Mouse (Mus musculus) right cerebral cortex, postnatal 36 days (tissue): ENCODE data around the gene Paox.

Experiments
- DNase-seq, 2 experiments: peaks; one replicate each; pipeline ENCODE4 v3.0.0; 2022; ENCODE audit warnings: low spot score in 2 of 2, mixed read lengths in 1 of 2

Gene Paox

GRCm38 (mm10) chr7:140169386-140169785 is 53.8 kb downstream of the Paox start:
- no peak for DNase-seq

DNA sequence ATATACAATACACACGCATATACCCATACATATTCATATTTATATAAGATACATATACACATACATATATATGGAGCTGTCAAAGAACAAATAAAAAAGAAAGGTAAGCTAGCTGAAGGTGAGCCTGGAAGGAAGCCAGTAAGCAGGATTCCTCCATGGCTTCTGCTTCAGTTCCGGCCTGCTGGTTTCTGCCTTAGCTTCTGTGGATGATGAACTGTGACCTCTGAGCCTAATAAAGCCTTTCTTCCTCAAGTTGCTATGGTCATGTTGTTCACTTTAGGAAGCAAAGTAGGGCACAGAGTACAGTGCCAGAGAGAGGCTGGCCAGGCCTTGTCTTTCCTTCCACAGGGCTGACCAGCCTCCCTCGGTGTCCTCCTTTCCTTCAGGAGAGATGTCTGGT is 55.3 kb downstream of the Paox start:
- DNase-seq, result no peak

DNA sequence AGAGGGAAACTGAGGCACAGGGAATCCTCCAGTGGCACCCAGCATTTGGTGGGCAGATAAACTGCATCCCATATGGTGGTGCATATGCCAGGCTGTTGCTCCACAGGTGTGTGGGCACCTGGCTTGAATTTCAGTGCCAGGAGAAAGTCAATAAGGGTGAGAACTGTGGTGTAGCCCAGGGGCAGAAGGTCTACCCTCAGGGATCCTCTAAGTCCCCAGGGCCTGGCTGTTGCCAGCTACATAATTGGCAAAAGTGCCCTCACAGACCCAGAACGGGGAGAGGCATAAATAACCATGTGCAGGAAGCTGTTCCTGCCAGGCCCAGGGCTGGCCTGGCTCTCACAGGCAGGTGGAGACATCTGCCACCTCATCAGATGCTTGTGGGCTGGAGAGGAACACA is 57.3 kb downstream of the Paox start, which contains the start of gene Olfr523:
TSS of gene Olfr523 (plus strand) at position 282 of the 400 bp plus-strand sequence.
- no peak for DNase-seq

DNA sequence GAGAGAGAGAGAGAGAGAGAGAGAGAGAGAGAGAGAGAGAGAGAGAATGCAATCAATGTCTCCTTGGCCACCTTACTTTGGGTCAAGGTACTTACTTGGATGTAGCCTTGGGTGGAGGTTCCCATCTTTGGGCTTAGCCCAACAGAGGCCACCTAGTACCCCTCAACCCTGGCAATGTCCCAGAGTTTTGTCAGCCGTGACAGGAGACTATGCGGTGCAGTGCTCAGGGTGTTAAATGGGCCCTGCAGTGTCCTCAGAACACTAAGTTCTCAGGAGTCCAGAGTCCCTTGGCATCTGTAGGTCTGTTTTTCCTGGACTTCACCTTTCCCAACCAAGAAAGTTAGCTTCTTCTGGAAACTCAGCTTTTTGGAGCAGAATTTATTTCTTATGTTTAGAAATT is 63.6 kb downstream of the Paox start:
- DNase-seq, result no peak

DNA sequence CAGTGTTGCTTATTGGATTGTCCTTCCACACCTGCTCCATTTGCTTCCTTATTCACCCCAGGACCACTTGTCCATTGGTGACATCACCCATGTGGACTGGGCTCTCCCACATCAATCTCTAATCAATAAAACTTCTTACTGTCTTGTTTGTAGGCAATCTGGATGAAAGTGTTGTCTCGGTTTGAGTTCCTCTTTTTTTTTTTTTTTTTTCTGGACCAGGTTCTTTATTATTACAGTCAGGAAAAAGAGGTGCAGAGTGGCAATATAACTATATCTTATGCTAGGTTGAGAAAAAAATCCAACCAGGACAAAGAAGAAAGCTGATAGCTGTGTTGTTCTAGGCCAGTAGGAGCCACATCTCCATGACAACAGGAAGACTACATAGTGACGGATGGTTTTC is 65.1 kb downstream of the Paox start:
- DNase-seq, result no peak

DNA sequence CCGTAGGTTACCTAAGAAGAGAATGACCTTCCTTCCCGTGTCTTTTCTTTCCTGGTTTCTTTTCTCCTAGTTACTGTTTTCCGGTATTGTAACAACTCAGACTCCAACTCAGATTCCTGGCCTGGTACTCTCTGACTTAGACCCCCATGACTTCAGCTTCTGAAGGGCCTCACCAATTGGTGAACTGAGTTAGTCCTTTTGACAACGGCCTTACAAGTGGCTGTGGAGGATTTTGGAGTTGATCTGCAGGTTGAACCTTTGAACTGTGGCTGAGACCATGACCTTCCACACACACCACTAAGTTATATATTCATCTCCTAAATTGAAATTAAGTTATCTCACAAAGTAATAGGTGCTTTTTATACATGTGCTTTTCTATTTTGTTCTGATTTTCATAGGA is 68.6 kb downstream of the Paox start:
- DNase-seq, result no peak
